Mouse (Mus musculus): ENCODE results near the gene Fbxw15.
"Not testable (repeated sequence)": the region's sequence is repeated elsewhere in the genome, so short reads cannot be mapped to it uniquely, and the experiment has no call there.

DNA sequence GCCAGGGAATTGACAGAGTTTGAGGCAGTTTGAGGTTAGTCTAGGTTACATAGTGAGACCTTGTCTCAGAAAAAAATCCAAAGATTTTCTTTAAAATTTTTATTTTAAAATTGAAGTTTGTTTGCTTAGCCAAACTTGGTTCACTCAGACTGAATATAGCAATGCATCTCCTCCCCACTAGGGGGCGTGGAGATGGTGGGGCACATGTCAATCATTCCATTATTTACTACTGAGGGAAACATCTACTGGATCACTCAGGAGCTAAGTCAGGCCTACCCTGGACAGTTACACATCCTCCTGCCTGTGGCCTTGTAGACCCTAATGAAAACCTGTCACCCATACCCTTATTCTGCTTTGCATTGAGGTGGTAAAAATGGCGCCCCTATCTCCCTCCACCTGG lies 34.1 kb upstream of the Fbxw15 start:
- not testable (repeated sequence) for TF ChIP-seq POLR2A (IDR thresholded peaks at IDR 0.05; ENCODE audit: low read depth, low read length); CTCF (IDR thresholded peaks at IDR 0.05; ENCODE audit: extremely low read depth, insufficient read depth, insufficient read length, insufficient replicate concordance)
